Mouse (Mus musculus): Measurements from ENCODE around the gene Clec12b. TPM values are rescaled to one million over a fixed set of nuclear protein-coding genes. Genes with fewer than 3 reads are reported as not detected.
"Not testable (repeated sequence)": the region's sequence is repeated elsewhere in the genome, so short reads cannot be mapped to it uniquely, and the experiment has no call there.

Clec12b gene
- polyA plus RNA-seq, 2 experiments = 0.03 TPM; not detected in 1

DNA sequence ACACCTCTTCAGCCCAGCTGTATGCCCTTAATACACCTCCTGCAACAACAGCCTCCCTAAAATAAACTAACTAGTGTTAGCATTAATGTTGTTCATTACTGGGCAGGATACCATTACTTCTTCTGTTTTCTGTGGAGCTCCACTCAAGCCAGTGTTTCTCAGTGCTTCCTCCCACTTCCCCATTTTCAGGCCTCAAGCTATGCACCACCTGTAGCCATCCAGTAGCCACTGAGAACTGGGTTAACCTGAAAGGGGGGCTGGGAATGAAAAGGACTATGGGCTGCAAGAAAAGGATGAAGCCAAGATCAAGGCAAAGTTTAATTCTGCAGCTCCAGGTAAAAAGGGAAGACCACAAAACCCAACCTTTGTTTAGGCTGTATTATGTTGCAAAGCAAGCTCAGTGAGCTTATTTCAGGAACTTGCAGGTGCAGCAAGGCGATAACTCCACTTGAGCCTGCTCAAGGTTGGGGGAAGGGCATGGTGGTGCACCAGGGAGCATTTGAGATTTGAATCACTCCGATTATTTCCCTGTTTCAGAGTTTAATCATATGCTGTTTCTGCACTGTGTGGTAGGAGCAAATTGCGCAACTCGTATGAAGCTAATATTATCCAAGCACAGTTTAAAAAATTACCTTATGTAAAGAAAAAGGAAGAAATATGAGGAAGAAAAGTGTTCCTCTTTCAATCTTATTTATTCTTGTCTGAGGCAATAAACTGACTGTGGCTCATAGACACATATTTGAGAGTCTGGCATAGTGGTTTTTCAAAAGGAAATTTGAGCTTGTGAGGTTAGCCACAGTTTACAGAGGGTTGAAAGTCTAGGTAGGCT, 35.9 kb downstream of the Clec12b start:
- DNase-seq (ENCODE audit: low read depth in 3 of 3, low spot score in 3 of 3) (peak in 1 of 3 experiments; percentile 11), ATAC-seq (ENCODE audit: insufficient read depth) (peak; percentile 67; the same call in 1 of the 2 replicates)
- H3K9me3 ChIP-seq (ENCODE audit: control insufficient read depth, low read length) = no peaks in the 10 kb centered on the region
- H3K36me3 ChIP-seq (replicated peaks; ENCODE audit: control insufficient read depth, insufficient read depth, low read depth) = no peaks in the 10 kb centered on the region
- no peak overlapping the region for H3K9ac ChIP-seq (replicated peaks)
- H3K27me3 ChIP-seq (ENCODE audit: control insufficient read depth, insufficient read depth, low read length) = no peaks in the 10 kb centered on the region
- no peaks in the 10 kb centered on the region for H3K4me1 ChIP-seq (replicated peaks; ENCODE audit: control insufficient read depth in 2 of 2, insufficient read depth in 2 of 2, low read length in 1 of 2)
- H3K27ac ChIP-seq = no peak overlapping the region
- TF ChIP-seq EP300 (IDR thresholded peaks at IDR 0.05; ENCODE audit: low read depth) (0 out of 2 replicates have a peak, but pooled peaks have one; percentile 2), CTCF (IDR thresholded peaks at IDR 0.05; ENCODE audit: low read depth) (no peak)
- H3K4me3 ChIP-seq (ENCODE audit: insufficient read depth in 1 of 2, low read depth in 2 of 2, low read length in 2 of 2) = no peak overlapping the region
- 19% methylated on average over 4 of the region's 4 CpGs for WGBS (ENCODE audit: insufficient replicate concordance)
- H3K4me2 ChIP-seq (ENCODE audit: low read depth) = no peak overlapping the region

- H3K4me3 ChIP-seq (ENCODE audit: insufficient read depth in 1 of 2, low read depth in 2 of 2, low read length in 2 of 2) = no peak overlapping the region
- TF ChIP-seq EP300 (IDR thresholded peaks at IDR 0.05; ENCODE audit: low read depth) (no peak), CTCF (IDR thresholded peaks at IDR 0.05; ENCODE audit: low read depth) (no peak)
- ATAC-seq (ENCODE audit: insufficient read depth) = no peak
- no peak for DNase-seq (ENCODE audit: low read depth in 3 of 3, low spot score in 3 of 3)
- no peaks in the 10 kb centered on the region for H3K4me1 ChIP-seq (replicated peaks; ENCODE audit: control insufficient read depth in 2 of 2, insufficient read depth in 2 of 2, low read length in 1 of 2)
- no peak overlapping the region for H3K4me2 ChIP-seq (ENCODE audit: low read depth)
- H3K36me3 ChIP-seq (replicated peaks; ENCODE audit: control insufficient read depth, insufficient read depth, low read depth) = no peaks in the 10 kb centered on the region
- WGBS (ENCODE audit: insufficient replicate concordance) = 29% methylated on average over 3 of the region's 3 CpGs
- no peaks in the 10 kb centered on the region for H3K27me3 ChIP-seq (ENCODE audit: control insufficient read depth, insufficient read depth, low read length)
- no peak overlapping the region for H3K9ac ChIP-seq (replicated peaks)
- H3K9me3 ChIP-seq (ENCODE audit: control insufficient read depth, low read length) = no peaks in the 10 kb centered on the region
- no peak overlapping the region for H3K27ac ChIP-seq
These were observed 41.3 kb downstream of the Clec12b start for GRCm38 (mm10) chr6:129344408-129344807.

DNA sequence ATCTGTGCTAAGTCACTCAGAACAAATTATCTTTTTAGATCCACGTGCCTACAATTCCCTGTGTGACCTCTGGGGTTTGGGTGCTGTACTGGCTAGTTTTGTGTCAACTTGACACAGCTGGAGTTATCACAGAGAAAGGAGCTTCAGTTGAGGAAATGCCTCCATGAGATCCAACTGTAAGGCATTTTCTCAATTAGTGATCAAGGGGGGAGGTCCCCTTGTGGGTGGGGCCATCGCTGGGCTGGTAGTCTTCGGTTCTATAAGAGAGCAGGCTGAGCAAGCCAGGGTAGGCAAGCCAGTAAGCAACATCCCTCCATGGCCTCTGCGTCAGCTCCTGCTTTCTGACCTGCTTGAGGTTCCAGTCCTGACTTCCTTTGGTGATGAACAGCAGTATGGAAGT, 43.3 kb downstream of the Clec12b start, which contains the start of gene Clec12a:
Clec12a (plus strand) TSS at position 301 of the 400 bp plus-strand sequence.
- not testable (repeated sequence) for H3K9ac ChIP-seq (replicated peaks); DNase-seq (ENCODE audit: low read depth in 3 of 3, low spot score in 3 of 3); ATAC-seq (ENCODE audit: insufficient read depth); H3K36me3 ChIP-seq (replicated peaks; ENCODE audit: control insufficient read depth, insufficient read depth, low read depth); H3K27ac ChIP-seq; H3K4me2 ChIP-seq (ENCODE audit: low read depth); H3K9me3 ChIP-seq (ENCODE audit: control insufficient read depth, low read length); H3K27me3 ChIP-seq (ENCODE audit: control insufficient read depth, insufficient read depth, low read length); H3K4me1 ChIP-seq (replicated peaks; ENCODE audit: control insufficient read depth in 2 of 2, insufficient read depth in 2 of 2, low read length in 1 of 2); H3K4me3 ChIP-seq (ENCODE audit: insufficient read depth in 1 of 2, low read depth in 2 of 2, low read length in 2 of 2)
- 53% methylated on average over 4 of the region's 4 CpGs for WGBS (ENCODE audit: insufficient replicate concordance)

DNA sequence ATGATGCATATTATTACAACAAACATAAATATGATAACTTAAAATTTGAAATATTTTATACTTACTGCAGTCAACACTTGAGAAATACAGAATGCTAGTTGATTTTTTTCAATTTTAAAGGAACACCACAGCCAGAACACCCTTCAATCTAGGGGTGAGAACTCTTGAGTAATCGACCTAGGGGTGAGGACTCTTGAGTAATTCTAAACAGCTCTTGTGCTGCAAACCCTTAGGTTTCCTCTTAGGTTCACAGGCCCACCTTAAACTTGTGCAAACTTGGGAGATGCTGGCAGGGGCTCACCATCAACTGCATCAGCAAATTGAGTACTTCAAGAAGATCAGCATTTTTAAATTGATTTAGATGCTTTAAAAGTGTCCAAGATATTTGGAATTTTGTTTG, 47.9 kb downstream of the Clec12b start:
- H3K9ac ChIP-seq (replicated peaks) = no peak overlapping the region
- H3K27ac ChIP-seq = no peak overlapping the region
- TF ChIP-seq EP300 (IDR thresholded peaks at IDR 0.05; ENCODE audit: low read depth) (no peak), CTCF (IDR thresholded peaks at IDR 0.05; ENCODE audit: low read depth) (no peak)
- H3K9me3 ChIP-seq (ENCODE audit: control insufficient read depth, low read length) = no peaks in the 10 kb centered on the region
- DNase-seq (ENCODE audit: low read depth in 3 of 3, low spot score in 3 of 3) (no peak), ATAC-seq (ENCODE audit: insufficient read depth) (no peak)
- H3K4me3 ChIP-seq (ENCODE audit: insufficient read depth in 1 of 2, low read depth in 2 of 2, low read length in 2 of 2) = no peak overlapping the region
- 27% methylated on average over 1 of the region's 1 CpGs for WGBS (ENCODE audit: insufficient replicate concordance)
- H3K4me2 ChIP-seq (ENCODE audit: low read depth) = no peak overlapping the region
- no peaks in the 10 kb centered on the region for H3K27me3 ChIP-seq (ENCODE audit: control insufficient read depth, insufficient read depth, low read length)
- H3K4me1 ChIP-seq (replicated peaks; ENCODE audit: control insufficient read depth in 2 of 2, insufficient read depth in 2 of 2, low read length in 1 of 2) = no peaks in the 10 kb centered on the region
- no peaks in the 10 kb centered on the region for H3K36me3 ChIP-seq (replicated peaks; ENCODE audit: control insufficient read depth, insufficient read depth, low read depth)

GRCm38 (mm10) chr6:129333674-129334078, 52.0 kb downstream of the Clec12b start:
- Histone ChIP-seq H3K4me2 (ENCODE audit: low read depth) (no peak overlapping the region), H3K9me3 (ENCODE audit: control insufficient read depth, low read length) (no peaks in the 10 kb centered on the region), H3K9ac (replicated peaks) (no peak overlapping the region), H3K27me3 (ENCODE audit: control insufficient read depth, insufficient read depth, low read length) (no peaks in the 10 kb centered on the region), H3K36me3 (replicated peaks; ENCODE audit: control insufficient read depth, insufficient read depth, low read depth) (no peaks in the 10 kb centered on the region), H3K4me3 (ENCODE audit: insufficient read depth in 1 of 2, low read depth in 2 of 2, low read length in 2 of 2) (no peak overlapping the region), H3K4me1 (replicated peaks; ENCODE audit: control insufficient read depth in 2 of 2, insufficient read depth in 2 of 2, low read length in 1 of 2) (no peaks in the 10 kb centered on the region), H3K27ac (no peak overlapping the region)
- WGBS (ENCODE audit: insufficient replicate concordance) = 10% methylated on average over 11 of the region's 11 CpGs
- TF ChIP-seq EP300 (IDR thresholded peaks at IDR 0.05; ENCODE audit: low read depth) (no peak), CTCF (IDR thresholded peaks at IDR 0.05; ENCODE audit: low read depth) (peak; percentile 77)
- ATAC-seq (ENCODE audit: insufficient read depth) (peak; percentile 64; the same call in 1 of the 2 replicates), DNase-seq (ENCODE audit: low read depth in 3 of 3, low spot score in 3 of 3) (peak; percentile 22 to 31 (median 27))

Measured in liver, embryonic 14.5 days (tissue).